Mouse (Mus musculus) left cerebral cortex, adult 9 months (tissue): ENCODE results near the gene Opcml.

Experiments used
- DNase-seq, 2 experiments: peaks; one replicate each; pipeline ENCODE4 v3.0.0; 2022; ENCODE audit warnings: low spot score in 2 of 2

Gene Opcml

DNA sequence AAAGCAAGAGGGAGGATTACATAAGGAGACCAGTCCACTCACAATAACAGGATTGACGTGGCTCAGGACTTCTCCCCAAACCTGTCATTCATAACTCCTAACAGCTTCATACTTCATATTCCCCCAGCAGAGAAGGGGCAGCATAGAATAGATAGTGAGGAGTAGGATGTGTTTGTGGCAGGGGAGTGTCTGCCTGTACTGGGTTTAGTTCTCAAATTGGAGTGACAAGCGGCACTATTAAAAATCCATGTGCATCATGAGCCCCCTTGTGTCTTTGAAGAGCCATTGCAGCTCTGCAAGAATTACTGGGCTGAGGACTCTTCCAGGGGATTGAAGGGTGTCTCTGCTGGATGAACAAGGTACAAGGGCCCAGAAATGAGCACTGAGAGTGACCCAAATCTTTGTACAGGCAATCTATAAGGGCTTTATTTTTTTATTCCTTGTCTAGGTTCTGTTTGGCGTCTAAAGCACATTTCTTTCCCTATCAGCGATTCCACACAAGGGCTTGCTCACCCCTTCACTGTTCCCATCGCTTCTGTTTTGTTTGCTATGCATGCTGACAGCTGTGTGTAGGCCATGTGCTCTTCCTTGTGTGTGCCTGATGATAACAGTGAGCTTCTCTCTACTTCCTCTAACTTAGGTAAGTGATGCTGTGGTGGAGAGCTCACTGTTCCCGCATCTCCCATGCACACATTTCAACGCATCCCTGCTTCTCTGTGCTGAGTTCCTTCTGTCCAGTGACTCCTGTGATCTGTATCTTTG, 457.3 kb downstream of the Opcml start:
- peak in 1 of 2 experiments; percentile 45 for DNase-seq

DNA sequence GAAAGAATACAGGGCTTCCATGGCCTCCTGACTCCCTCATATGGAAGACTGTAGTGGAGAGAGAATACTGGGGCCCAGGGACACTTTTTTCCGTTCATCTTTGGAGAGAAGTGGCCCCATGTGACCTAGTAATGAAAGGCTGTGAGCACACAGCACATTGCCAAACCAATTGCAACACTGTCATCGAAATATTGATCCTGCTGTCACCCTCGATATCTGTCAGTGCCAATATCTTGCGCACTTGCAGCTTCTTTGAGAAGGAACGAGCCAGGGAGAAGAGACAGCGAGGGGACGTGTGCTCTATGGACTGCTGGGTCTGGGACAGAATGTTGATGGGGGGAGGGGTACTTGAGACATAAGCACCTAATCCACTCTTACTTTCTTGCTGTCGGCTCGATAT, 460.8 kb downstream of the Opcml start:
- DNase-seq = no peak

DNA sequence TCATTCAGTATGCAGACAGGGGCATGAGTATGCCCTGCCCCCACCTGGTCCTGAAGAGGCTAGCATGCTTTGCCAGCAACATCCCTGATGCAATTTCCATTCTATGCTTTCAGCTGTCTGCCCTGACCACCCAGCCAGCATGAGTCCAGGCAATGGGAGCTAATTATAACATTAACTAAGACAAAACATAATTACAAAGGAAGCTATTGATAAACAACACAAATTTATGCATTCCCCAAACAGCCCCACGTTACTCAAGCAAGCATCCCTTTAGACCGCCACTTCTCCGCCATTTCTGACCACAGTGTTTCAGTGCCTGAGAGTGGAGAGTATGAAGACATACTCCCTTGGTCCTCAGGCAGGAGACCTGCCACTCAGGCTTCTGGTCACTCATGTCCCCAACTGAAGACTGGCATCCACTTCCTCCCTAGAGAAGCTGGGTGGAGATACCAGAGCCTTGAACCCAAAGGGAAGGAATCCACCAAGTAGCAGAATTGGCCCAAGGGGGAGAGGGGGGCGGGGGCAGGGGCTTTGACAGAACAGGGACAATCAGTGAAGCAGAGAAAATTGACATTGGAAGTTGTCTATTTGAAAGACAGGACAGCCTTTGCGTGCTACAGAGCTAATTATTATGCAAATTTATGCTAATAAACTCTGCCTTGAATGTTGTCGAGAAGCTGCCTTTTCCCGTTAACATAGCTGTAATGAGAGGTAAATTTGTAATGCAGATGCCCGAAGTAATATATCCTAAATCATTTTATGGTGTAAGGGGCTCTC, 464.7 kb downstream of the Opcml start:
- DNase-seq = no peak

DNA sequence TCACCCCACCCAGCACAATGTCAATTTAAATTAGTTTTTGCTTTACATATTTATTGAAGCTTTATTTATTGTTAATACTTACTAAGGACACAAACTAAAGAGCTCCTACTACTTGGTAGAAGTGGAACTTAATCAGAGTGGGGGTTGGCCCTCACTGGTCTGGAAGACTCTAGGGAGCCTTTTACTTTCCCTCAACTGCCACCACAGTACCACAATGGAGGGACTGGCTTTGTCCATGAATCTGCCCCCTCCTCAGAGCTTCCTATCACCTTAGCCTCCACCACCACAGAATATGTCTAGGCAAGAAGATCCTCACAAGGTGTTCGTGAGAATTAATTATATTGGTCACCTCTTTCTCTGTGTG, 465.3 kb downstream of the Opcml start:
- no peak for DNase-seq

DNA sequence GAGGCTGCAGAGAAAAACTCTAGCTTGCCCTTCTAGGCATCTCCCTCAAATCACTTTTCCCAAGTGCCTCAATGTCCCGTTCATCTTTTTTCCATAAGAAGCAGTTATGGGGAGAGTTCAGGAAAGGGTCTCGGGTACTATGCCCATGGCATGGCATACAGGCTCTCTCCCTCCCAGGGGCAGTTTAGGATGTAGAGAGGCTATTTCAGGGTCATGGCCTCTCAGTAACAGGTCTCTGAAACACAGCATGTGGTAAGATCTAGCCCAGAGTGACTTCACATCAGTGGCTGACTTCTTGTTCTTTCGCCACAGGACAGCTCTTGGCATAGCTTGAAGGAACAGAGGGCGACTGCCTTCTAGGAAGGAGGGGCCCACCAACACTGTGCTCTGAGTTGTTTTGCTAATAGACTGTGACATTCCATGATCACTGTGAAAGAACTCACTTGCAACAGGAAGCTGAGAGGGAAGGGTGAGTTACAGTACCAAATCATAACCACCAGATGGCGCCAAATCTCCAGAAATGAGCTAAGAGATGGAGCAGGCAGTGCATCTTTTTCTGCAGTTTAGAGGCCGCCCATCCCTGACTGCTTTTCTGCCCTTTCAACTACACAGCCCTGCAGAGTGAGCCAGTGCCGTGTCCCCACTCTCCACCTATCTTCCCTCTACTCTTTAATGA, 470.6 kb downstream of the Opcml start:
- DNase-seq = peak in 1 of 2 experiments; percentile 81

DNA sequence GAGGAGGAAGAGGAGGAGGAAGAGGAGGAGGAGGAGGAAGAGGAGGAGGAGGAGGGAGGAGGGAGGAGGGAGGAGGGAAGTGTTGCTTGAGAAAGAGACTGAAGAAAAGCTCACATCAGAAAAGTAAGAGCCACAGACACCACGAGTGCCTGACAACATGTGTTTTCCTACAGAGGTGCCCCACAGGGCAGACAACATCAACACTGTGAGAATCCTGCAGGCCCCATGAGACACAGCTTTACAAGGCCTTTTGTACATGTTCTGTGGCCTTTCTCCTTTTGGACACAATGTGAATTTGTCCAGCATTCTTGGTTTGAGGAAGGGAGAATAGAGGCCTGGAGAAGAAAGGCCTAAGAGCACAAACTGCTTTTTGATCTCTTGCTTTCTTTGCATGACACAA, 471.4 kb downstream of the Opcml start:
- no peak for DNase-seq

DNA sequence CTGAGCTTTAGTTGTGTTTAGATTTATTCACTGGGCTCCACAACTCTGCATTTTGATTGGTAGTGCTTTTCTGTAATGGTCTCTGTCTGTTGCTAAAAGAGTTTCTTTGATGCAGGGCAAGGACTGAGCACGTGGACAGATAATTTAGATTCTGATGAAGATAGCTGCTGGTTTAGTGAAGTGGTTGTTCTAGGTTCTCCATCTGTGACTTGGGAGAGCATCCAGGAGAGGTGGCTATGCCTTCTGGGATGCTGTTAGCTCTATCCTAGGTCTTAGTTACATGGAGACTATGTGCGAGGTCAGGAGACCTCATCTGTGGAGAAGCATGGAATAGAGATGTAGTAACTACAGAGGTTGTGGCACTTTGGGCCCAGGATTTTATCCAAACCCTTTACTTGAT, 472.3 kb downstream of the Opcml start:
- peak in 1 of 2 experiments; percentile 38 for DNase-seq

DNA sequence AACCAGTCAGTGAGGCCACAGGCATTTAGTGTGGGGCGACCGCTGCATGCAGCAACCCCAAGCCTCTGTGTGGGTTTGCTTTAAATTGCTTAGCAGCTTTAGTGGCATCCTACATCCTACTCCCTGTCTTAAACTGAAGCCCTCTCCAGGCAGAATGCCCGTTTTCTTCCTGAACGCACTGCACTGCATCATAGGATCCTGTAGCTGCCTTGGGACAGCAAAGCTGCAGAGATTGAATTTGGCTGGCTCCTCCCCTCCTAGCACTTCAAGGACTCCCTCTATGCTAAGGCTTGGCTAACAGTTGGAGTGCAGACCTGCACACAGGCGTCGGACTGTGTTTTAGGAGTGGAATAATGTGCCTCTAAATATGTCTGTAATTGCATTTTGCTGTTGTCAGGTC, 474.2 kb downstream of the Opcml start:
- DNase-seq = peak in 1 of 2 experiments; percentile 69

DNA sequence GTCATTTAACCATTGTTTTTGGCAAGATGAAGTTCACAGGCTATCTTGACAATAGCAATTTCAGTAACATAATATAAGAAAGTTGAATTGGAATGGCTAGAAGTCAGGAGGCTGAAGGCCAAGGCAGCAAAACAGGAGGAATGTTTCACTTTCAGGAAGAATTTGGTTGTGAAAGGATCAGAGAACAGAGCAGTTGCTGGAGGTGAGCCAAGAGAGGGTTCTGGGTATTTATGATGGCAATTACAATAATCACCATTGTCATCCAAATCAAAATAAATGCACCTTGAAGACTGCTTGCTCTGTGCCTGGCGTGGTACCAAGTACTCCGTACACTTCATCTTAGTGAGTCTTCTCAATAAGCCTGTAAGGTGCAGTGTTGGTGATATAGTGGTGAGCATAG, 483.2 kb downstream of the Opcml start:
- no peak for DNase-seq

DNA sequence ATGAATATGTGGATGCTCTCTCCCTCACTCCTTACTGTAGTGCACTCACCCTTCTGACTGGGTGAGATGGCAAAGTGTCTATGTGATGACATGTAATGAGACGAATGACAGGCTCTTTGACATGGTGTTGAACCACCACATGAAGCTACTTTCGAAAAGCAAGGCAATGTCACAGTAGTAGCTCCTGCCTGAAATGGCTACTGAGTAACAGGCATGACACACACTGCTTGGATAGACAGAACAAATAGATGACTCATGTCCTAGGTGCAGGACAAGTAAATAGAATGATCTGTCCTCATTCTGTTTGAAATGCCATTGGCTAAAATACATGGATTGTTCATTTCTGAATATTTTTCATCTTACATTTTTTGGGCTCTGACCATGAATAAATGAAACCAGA, 488.0 kb downstream of the Opcml start:
- DNase-seq = no peak

DNA sequence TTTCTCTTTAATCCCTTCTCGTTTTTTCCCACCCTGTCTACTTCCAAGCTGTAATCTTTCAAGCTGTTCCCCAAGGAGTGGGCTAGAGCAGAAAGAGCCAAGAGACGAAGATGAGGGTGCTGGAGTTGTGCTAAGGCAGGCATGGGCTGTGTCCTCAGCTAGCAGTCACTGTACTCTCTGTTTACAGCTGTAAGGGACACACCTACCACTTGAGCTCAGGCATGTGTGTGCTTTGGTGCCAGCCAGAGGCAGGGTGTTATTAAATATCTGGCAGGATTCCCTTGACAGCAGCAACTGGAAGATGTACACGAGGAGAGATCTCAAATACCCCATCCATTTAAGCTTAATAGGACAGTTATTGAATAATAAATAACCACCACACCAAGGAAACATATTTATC, 490.4 kb downstream of the Opcml start:
- DNase-seq = peak in 1 of 2 experiments; percentile 23

DNA sequence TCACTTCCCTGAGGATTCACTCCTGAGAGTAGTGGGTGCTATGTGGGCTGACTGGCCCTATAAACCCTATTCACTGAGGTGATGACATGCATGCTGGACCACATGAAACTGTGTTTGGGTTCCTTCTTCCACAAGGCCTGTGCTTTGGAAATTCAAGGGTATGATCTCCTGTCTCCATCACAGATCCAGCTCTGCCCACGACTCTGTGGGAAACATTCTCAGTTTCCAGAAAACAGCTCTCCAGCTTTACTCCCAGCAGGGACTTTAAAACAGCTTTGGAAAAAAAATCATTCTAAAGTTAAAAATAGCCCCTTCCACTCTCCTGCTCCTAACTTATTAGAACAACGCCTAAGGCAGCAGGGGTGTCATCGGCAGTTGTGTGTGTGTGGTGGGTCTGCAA, 491.0 kb downstream of the Opcml start:
- no peak for DNase-seq

DNA sequence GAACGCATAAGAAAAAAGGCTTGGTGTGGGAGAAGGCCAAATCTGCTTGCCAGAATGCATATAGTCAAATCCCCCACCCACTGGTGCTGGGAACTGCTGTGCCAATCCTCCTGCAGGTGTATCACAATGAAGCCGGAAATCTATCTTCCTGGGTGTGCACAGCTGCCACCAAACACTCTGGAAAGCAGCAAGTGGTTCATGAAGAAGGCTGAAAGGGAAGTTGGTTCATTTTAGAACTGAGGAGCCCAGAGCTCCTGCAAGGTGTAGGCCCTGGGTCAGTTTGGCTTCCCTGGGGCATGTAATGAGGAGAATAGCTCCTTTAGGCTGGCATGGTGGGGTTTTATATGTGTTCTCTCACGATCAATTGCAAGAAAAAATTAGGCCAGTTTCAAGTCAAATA, 494.4 kb downstream of the Opcml start:
- no peak for DNase-seq

DNA sequence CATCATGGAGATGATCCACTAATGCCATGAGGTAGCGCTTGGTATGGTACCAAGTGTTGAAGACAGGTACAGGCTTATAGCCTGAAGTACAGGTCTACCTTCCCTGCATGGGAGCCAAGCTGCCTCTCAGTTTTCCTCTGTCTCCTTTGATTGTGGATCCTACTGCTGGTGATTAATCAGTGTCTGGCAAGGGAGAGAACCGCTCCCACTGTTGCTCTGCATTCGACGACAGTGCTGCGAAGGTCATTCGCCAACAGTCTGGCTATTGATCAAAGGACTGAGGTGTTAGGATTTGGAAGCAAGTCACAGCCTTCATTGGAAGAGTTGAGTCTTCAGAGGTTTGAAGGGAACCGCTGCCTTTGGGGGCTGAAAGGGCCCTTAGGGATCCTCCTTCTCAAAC, 495.8 kb downstream of the Opcml start:
- DNase-seq = no peak

DNA sequence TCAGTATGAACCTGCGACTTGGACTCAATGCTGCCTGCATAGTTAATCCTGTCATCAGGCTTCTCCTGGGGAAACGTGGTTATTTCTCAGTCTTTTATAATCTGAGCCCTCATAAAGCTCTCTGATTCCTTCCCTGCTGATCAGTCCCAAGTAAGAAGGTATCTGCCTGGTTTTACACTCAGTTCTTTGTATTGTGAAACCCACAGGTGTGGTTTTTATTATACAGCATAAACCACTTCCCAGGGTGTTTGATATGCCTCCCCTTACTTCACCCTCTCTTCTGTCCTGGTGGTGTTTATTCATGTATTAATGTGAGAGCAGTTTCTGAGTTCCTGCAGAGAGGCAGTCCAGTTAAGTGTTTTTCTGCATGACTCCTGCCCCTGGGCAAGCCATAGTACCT, 496.9 kb downstream of the Opcml start:
- DNase-seq = no peak

DNA sequence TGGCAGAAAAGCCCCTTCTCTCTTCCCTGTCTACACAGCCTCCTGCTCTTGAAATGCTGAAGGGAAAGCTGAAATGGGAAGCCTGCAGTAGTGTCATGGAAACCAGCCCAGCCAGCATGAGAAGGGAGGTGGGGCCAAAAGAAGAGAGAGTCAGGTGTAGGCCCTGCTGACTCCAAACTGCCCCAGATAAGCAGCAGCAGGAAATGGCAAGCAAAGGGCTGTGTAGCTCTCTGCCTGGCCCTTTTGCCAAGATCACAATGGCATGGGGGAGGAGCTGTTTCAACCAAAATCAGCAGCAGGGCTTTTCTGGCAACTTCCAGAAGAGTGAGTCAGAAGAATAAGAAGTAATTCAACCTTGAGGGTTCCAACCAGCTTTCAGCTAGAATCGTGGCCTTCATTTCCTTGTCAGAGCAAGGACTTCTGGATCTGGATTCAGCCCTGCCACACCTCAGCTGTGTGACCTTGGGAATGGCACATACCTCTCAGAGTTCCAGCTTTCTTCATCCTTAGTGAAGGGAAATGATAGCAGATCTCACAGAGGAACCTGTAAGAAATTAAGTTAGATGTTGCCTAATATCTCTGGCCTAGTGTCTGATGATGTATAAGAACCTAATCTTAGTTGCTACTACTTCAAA, 499.2 kb downstream of the Opcml start:
- DNase-seq = peak in 1 of 2 experiments; percentile 24

DNA sequence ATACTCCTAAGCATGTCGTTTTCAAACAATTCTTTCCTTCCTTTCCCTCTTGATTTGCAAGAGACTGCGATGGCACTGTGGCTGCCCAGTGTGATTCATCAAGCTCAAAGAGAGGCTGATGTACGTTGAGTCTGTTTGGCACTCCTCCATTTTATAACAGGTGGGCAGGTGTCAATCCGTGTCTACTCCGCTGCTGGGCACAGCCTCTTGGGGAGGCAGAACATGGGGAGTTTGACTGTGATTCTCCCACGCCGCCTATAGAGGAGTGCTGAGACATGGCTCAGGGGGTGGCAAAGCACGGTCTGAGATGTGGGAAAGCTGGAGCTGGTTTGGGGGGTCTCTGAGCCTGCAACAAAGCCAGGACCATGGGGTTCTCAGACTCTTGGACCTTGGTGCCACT, 513.1 kb downstream of the Opcml start:
- DNase-seq = peak in 1 of 2 experiments; percentile 30

DNA sequence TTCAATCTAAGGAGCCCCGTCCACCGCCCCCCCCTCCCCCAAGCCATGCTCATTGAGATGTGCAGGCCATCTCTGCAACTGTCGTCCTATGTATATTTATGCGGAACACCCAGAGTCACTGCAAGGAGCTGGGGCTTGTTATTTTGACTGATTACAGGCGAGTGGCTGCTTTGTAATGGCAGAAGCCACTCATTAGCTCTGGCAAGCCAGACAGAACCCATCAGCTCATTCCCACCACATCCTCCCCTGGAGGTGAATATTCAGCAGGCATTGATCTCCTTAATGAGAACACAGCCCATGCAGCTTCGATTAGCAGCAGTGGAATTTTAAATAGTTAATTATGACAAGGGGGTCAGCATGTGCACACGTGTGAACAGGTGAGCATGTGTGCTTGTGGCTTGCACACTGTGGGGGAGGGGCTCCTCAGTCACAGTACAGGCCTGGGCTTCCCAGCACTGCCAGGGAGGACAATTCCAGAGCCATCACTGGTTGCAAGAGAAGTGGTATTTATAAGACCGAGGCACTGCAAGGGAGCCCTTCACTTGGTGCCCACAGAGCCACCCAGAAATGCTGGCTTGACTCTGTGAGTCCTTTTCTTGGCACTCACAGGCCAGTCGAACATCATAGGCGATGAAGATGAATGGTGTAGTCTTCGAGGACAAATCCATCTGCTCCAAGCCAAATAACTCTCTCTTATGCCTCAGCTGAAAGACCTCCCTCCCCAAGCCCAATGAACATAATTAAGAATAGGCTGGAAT, 516.0 kb downstream of the Opcml start:
- DNase-seq = no peak

DNA sequence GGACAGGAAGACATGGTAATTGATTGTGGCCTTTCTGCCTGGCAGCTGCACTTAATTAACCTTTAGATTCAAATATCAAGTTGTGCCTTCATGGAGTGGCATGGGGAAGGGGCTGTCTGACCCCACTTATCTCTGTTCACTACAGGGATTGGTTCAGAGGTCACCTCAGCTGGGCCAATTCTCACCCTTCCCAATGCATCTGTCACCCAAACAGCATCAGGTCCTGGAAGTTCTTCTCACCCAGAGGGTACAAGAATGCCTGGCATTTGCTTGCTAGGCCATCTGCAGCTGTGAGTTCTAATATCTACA, 516.5 kb downstream of the Opcml start:
- no peak for DNase-seq

DNA sequence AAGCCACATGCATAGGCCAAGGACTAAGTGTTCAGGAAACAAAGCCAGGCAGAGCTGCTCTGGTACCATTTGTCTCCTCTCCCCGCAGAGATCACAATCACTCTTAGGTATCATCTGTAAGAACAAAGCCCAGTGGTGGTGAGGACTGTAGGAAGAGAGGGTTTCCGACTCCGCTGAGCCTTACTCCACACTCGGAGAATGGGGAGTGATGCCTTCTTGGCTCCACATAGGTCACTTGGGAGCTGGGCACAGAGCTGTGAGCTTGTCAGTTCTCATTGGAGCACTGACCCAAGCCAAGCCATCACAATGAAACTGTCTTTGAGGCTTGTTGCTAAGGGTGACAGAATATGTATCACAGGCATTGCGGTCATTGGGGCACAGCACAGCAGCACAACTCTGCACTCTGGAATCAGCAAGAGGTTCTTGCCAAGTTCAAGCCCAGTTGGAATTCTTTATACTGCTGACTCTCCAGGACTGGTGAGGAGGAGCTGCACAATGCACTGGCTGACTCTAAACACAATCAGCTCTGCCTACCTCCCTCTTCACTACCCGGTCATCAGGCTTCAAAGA, 517.0 kb downstream of the Opcml start:
- no peak for DNase-seq

DNA sequence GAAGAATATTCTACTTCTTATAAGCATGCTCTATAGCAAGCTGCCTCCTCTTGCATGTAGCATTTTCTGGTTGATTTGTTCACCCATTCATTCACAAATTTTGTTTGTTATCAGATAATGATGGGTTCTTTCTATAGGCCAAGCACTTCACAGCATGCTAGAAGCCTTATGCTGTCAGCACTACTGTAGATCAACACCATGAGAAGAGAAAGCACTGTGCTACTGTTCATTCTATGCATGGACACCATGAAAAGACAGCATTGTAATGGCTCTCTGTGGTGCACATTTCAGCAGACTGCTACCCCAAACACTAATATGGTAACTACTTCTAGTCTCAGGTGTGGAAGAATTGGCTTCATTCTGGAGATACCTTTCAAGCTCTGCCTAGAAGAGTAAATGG, 527.3 kb downstream of the Opcml start:
- DNase-seq = no peak
